Mouse (Mus musculus) CH12.LX (cell line): ENCODE data around the gene Fam173a. TPM values are rescaled to one million over a fixed set of nuclear protein-coding genes. Genes with fewer than 3 reads are reported as not detected.

Source experiments
- DNase-seq: peaks from one replicate; pipeline ENCODE4 v3.0.0-alpha.2; 2013; ENCODE audit errors: extremely low read depth
- H3K27ac ChIP-seq: 2 replicates; pipeline ENCODE4 v1.5.1; 2012; ENCODE audit warnings: low read depth, mild to moderate bottlenecking, control low read depth, moderate library complexity; ENCODE audit not compliant: insufficient read depth
- H3K27me3 ChIP-seq: replicated peaks from 2 replicates; pipeline ENCODE3; 2012; ENCODE audit warnings: inconsistent platforms
- H3K36me3 ChIP-seq, 2 experiments: replicated peaks in 1 of 2; 2 replicates each; pipeline versions ENCODE3 to v1.6.1; 2012; ENCODE audit warnings: inconsistent platforms in 1 of 2, low read length in 1 of 2, mild to moderate bottlenecking in 1 of 2, mixed read lengths in 1 of 2, moderate library complexity in 1 of 2; ENCODE audit not compliant: control insufficient read depth in 1 of 2, insufficient read depth in 1 of 2
- H3K4me1 ChIP-seq, 2 experiments: 2 replicates each; pipeline ENCODE4 v1.6.1; 2012; ENCODE audit warnings: inconsistent platforms in 1 of 2, moderate library complexity in 1 of 2; ENCODE audit not compliant: insufficient read depth in 2 of 2, control insufficient read depth in 1 of 2
- H3K4me2 ChIP-seq: 2 replicates; pipeline ENCODE4 v1.6.1; 2012; ENCODE audit warnings: low read depth, mild to moderate bottlenecking, control low read depth; ENCODE audit not compliant: poor library complexity, insufficient read depth, severe bottlenecking
- H3K4me3 ChIP-seq, 3 experiments: fragments of 150-350 bp in 1 of 3; sonication (generic) in 1 of 3; replicated peaks in 1 of 3; 2 replicates each; pipeline versions ENCODE3 to v1.5.1; 2011 to 2012; ENCODE audit warnings: low read depth in 2 of 3, low read length in 2 of 3, mild to moderate bottlenecking in 2 of 3, moderate library complexity in 2 of 3, control low read depth in 1 of 3, improper control_type of control experiment in 1 of 3, inconsistent platforms in 1 of 3, mixed read lengths in 1 of 3; ENCODE audit not compliant: poor library complexity in 1 of 3
- H3K79me2 ChIP-seq: replicated peaks from 2 replicates; pipeline ENCODE4 v1.6.1; 2012; ENCODE audit warnings: mild to moderate bottlenecking, moderate library complexity; ENCODE audit not compliant: control insufficient read depth, poor library complexity, insufficient read depth, severe bottlenecking; ENCODE audit errors: extremely low read depth
- H3K9ac ChIP-seq: 2 replicates; pipeline ENCODE4 v1.6.1; 2012; ENCODE audit warnings: low read depth, mild to moderate bottlenecking, control low read depth, moderate library complexity; ENCODE audit not compliant: insufficient read depth
- H3K9me3 ChIP-seq: replicated peaks from 2 replicates; pipeline ENCODE3; 2012; ENCODE audit warnings: low read length, inconsistent platforms, mixed read lengths
- BHLHE40 ChIP-seq: IDR thresholded peaks from 2 replicates; pipeline ENCODE4 v1.6.1; 2011; ENCODE audit warnings: mild to moderate bottlenecking, low read depth, low read length, improper control_type of control experiment
- CHD1 ChIP-seq: IDR thresholded peaks from 2 replicates; pipeline ENCODE4 v1.6.1; 2012; ENCODE audit warnings: low read depth, low read length, improper control_type of control experiment, inconsistent platforms
- CHD2 ChIP-seq: IDR thresholded peaks from 2 replicates; pipeline ENCODE4 v1.6.1; 2011; ENCODE audit warnings: low read length, improper control_type of control experiment
- E2F4 ChIP-seq: IDR thresholded peaks from 2 replicates; pipeline ENCODE4 v1.6.1; 2011; ENCODE audit warnings: low read depth, low read length, improper control_type of control experiment; ENCODE audit not compliant: insufficient replicate concordance
- EP300 ChIP-seq: IDR thresholded peaks from 2 replicates; pipeline ENCODE4 v1.6.1; 2011; ENCODE audit warnings: low read length, improper control_type of control experiment
- IRF4 ChIP-seq: IDR thresholded peaks from 2 replicates; pipeline ENCODE4 v1.6.1; 2014; ENCODE audit warnings: low read depth, mild to moderate bottlenecking, inconsistent platforms, low read length, improper control_type of control experiment
- JUN ChIP-seq: IDR thresholded peaks from 2 replicates; pipeline ENCODE4 v1.6.1; 2011; ENCODE audit warnings: low read depth, mild to moderate bottlenecking, low read length, improper control_type of control experiment, moderate library complexity; ENCODE audit not compliant: insufficient read depth
- KAT2A ChIP-seq: IDR thresholded peaks from 2 replicates; pipeline ENCODE4 v1.6.1; 2012; ENCODE audit warnings: low read length, improper control_type of control experiment, inconsistent platforms; ENCODE audit not compliant: insufficient replicate concordance
- MAFK ChIP-seq: IDR thresholded peaks from 2 replicates; pipeline ENCODE4 v1.6.1; 2011; ENCODE audit warnings: low read length, improper control_type of control experiment; ENCODE audit not compliant: insufficient replicate concordance
- MAX ChIP-seq: IDR thresholded peaks from 2 replicates; pipeline ENCODE4 v1.6.1; 2011; ENCODE audit warnings: low read length, improper control_type of control experiment
- MAZ ChIP-seq: IDR thresholded peaks from 2 replicates; pipeline ENCODE4 v1.6.1; 2012; ENCODE audit warnings: low read depth, mild to moderate bottlenecking, inconsistent platforms, low read length, improper control_type of control experiment, moderate library complexity
- MEF2A ChIP-seq: IDR thresholded peaks from 2 replicates; pipeline ENCODE4 v1.6.1; 2014; ENCODE audit warnings: low read depth, mild to moderate bottlenecking, inconsistent platforms, low read length, improper control_type of control experiment, borderline replicate concordance
- MXI1 ChIP-seq: IDR thresholded peaks from 2 replicates; pipeline ENCODE4 v1.6.1; 2011; ENCODE audit warnings: mild to moderate bottlenecking, low read depth, low read length, improper control_type of control experiment
- NELFE ChIP-seq: IDR thresholded peaks from 2 replicates; pipeline ENCODE4 v1.6.1; 2011; ENCODE audit warnings: low read depth, low read length, improper control_type of control experiment
- NRF1 ChIP-seq: IDR thresholded peaks from 2 replicates; pipeline ENCODE4 v1.6.1; 2014; ENCODE audit warnings: low read depth, mild to moderate bottlenecking, inconsistent platforms, low read length, improper control_type of control experiment, moderate library complexity
- POLR2A ChIP-seq: IDR thresholded peaks from 2 replicates; pipeline ENCODE4 v1.6.1; 2011; ENCODE audit warnings: low read depth, mild to moderate bottlenecking, improper control_type of control experiment, low read length
- RAD21 ChIP-seq: IDR thresholded peaks from 2 replicates; pipeline ENCODE4 v1.6.1; 2011; ENCODE audit warnings: low read depth, mild to moderate bottlenecking, low read length, improper control_type of control experiment, moderate library complexity
- SIN3A ChIP-seq: IDR thresholded peaks from 2 replicates; pipeline ENCODE4 v1.6.1; 2012; ENCODE audit warnings: low read length, improper control_type of control experiment, inconsistent platforms
- SMC3 ChIP-seq: IDR thresholded peaks from 2 replicates; pipeline ENCODE4 v1.6.1; 2011; ENCODE audit warnings: low read depth, low read length, improper control_type of control experiment
- TBP ChIP-seq: conservative IDR thresholded peaks from 2 replicates; pipeline ENCODE4 v1.6.1; 2011; ENCODE audit warnings: low read depth, low read length, improper control_type of control experiment
- TCF12 ChIP-seq: IDR thresholded peaks from 2 replicates; pipeline ENCODE4 v1.6.1; 2014; ENCODE audit warnings: low read depth, mild to moderate bottlenecking, inconsistent platforms, low read length, improper control_type of control experiment
- UBTF ChIP-seq: IDR thresholded peaks from 2 replicates; pipeline ENCODE4 v1.6.1; 2012; ENCODE audit warnings: low read depth, mild to moderate bottlenecking, inconsistent platforms, low read length, improper control_type of control experiment, moderate library complexity
- USF1 ChIP-seq: IDR thresholded peaks from 2 replicates; pipeline ENCODE4 v1.6.1; 2014; ENCODE audit warnings: low read depth, mild to moderate bottlenecking, inconsistent platforms, low read length, improper control_type of control experiment
- ZC3H11A ChIP-seq: IDR thresholded peaks from 2 replicates; pipeline ENCODE4 v1.6.1; 2012; ENCODE audit warnings: low read depth, mild to moderate bottlenecking, inconsistent platforms, low read length, improper control_type of control experiment
- ZMIZ1 ChIP-seq: IDR thresholded peaks from 2 replicates; pipeline ENCODE4 v1.6.1; 2012; ENCODE audit warnings: low read depth, mild to moderate bottlenecking, inconsistent platforms, low read length, improper control_type of control experiment
- ZNF384 ChIP-seq: IDR thresholded peaks from 2 replicates; pipeline ENCODE4 v1.6.1; 2012; ENCODE audit warnings: low read depth, low read length, improper control_type of control experiment, inconsistent platforms
- dilution Hi-C: fragments of 300-500 bp; cut with MboI; formaldehyde crosslinking; loops from 2 replicates; pipeline ENCODE4 v1.14.3; 2020; ENCODE audit warnings: low sequenced_read_pairs; ENCODE audit not compliant: extremely low pct_unique_long_range_greater_than_20kb, extremely low pct_ligation_motif_present
- in situ Hi-C: fragments of 300-500 bp; cut with MboI; formaldehyde crosslinking; loops from 3 replicates; pipeline ENCODE4 v1.14.3; 2019; ENCODE audit warnings: low sequenced_read_pairs, low pct_ligation_motif_present, low pct_unique_long_range_greater_than_20kb, mixed read lengths
- polyA plus RNA-seq: library from polyadenylated mRNA; unstranded; fragments of >175 nt; gene quantifications from 2 replicates; pipeline ENCODE4 v1.2.1, GENCODE M21; 2012; ENCODE audit warnings: low read depth; ENCODE audit not compliant: insufficient read length
- total RNA-seq, 2 experiments: library from RNA; depleted of rRNA; stranded (reverse); fragments of 300-350 nt in 1 of 2; fragments of >200 nt in 1 of 2; gene quantifications; 2 replicates each; pipeline ENCODE4 v1.2.3; 2012 to 2014

Gene Fam173a
- total and polyA plus RNA-seq, 3 experiments, result 25.5 to 68.3 (median 25.5) TPM

GRCm38 (mm10) chr17:25777948-25778347 lies 14.8 kb downstream of the Fam173a start:
- DNase-seq, result no peak
- TF ChIP-seq SMC3, result no peak
- no peak for TF ChIP-seq MAZ
- TF ChIP-seq ZC3H11A, result no peak
- no peak for TF ChIP-seq POLR2A
- no peak for TF ChIP-seq ZMIZ1
- no peak for TF ChIP-seq MAFK
- no peak for TF ChIP-seq ZNF384
- TF ChIP-seq MAX, result no peak
- TF ChIP-seq EP300, result no peak
- TF ChIP-seq MEF2A, result no peak
- TF ChIP-seq E2F4, result no peak
- TF ChIP-seq MXI1, result no peak
- TF ChIP-seq BHLHE40, result no peak
- TF ChIP-seq TBP, result no peak
- no peak for TF ChIP-seq SIN3A
- no peak for TF ChIP-seq CHD2
- TF ChIP-seq RAD21, result no peak
- no peak for TF ChIP-seq USF1
- TF ChIP-seq NELFE, result no peak
- TF ChIP-seq KAT2A, result no peak
- H3K27ac ChIP-seq, result no peak overlapping the region
- no peak overlapping the region for H3K4me2 ChIP-seq
- H3K9me3 ChIP-seq, result no peaks in the 10 kb centered on the region
- peaks cover 6 to 18% of the 10 kb centered on the region in 2 experiments; a peak in 3 of 4 replicates for H3K4me1 ChIP-seq
- in situ Hi-C loops, result no loop called here
- H3K79me2 ChIP-seq, result 0 out of 2 replicates have a peak, but pooled peaks cover 3% of the 10 kb centered on the region
- H3K27me3 ChIP-seq, result peaks cover 2% of the 10 kb centered on the region
- H3K9ac ChIP-seq, result no peak overlapping the region
- H3K4me3 ChIP-seq, result no peak overlapping the region
- H3K36me3 ChIP-seq, result peaks cover 58 to 74% of the 10 kb centered on the region in 2 experiments
- dilution Hi-C loops, result no loop called here

GRCm38 (mm10) chr17:25775318-25776062 lies 17.2 kb downstream of the Fam173a start:
- in situ Hi-C loops (no loop called here), dilution Hi-C loops (no loop called here)
- no peaks in the 10 kb centered on the region for H3K9me3 ChIP-seq
- H3K79me2 ChIP-seq, result 0 out of 2 replicates have a peak, but pooled peaks cover 3% of the 10 kb centered on the region
- DNase-seq, result no peak
- no peak overlapping the region for H3K4me2 ChIP-seq
- no peak overlapping the region for H3K9ac ChIP-seq
- H3K4me3 ChIP-seq, result no peak overlapping the region
- H3K36me3 ChIP-seq, result peaks cover 34 to 49% of the 10 kb centered on the region in 2 experiments
- H3K27ac ChIP-seq, result no peak overlapping the region
- no peak for TF ChIP-seq TCF12
- no peak for TF ChIP-seq ZC3H11A
- TF ChIP-seq POLR2A, result no peak
- TF ChIP-seq SIN3A, result no peak
- no peak for TF ChIP-seq UBTF
- TF ChIP-seq CHD1, result no peak
- no peak for TF ChIP-seq BHLHE40
- no peak for TF ChIP-seq NRF1
- no peak for TF ChIP-seq MAX
- TF ChIP-seq JUN, result no peak
- TF ChIP-seq SMC3, result no peak
- TF ChIP-seq IRF4, result no peak
- TF ChIP-seq MXI1, result no peak
- TF ChIP-seq MEF2A, result no peak
- no peak for TF ChIP-seq MAFK
- H3K4me1 ChIP-seq, result peaks cover 6 to 18% of the 10 kb centered on the region in 2 experiments; a peak in 3 of 4 replicates
- peaks cover 20% of the 10 kb centered on the region for H3K27me3 ChIP-seq
